Mouse (Mus musculus): ENCODE measurements around the gene Cldn34c3.
"Not testable (repeated sequence)": the region's sequence is repeated elsewhere in the genome, so short reads cannot be mapped to it uniquely, and the experiment has no call there.

Gene Cldn34c3

GRCm38 (mm10) chrX:123793365-123793764 lies at the start of gene Cldn34c3:
Gene Cldn34c3, plus strand, starts transcription at chrX:123793665.
- ATAC-seq (ENCODE audit: insufficient number of reproducible peaks, low FRiP score, low TSS enrichment), result not testable (repeated sequence)
